Comparison of ENCODE assay signal across 21 mouse cellular contexts in the genomic region with DNA sequence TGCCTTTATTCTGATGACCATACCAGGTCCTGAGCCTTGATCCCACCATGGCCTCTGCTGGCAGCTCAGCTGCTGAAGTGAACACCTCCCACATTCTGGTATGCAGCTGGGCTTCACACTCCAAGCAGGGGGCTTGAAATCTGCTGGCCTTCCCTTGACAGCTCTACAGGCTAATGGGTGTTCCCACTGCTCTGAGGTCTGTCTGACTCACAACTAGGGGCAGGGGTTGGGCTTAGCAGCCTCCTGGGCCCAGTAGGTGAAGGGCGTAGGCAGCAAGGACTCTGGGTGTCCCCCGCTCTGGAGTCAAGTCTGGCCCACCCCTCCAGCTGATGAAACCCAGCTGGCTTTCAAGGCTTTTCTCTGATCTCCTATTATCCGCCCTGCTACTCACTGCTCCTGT.
"Had no signal": no experiment of that assay in that cellular context is flagged by ENCODE, and none has a peak within 500 bp of the region (broad histone marks: within the 10 kb centered on the region; RNA-seq: fewer than 3 reads in every experiment).

No protein-coding gene starts in this region.

- H3K9me3 ChIP-seq: limb, embryonic 12.5 days; liver, embryonic 15.5 days; lung, embryonic 15.5 days; midbrain, embryonic 10.5 days; neural tube, embryonic 13.5 days had no signal

- H3K4me3 ChIP-seq: left cerebral cortex, adult 2 months; limb, embryonic 12.5 days; liver, embryonic 12.5 days; liver, embryonic 15.5 days; lung, embryonic 15.5 days; megakaryocyte, embryonic 14.5 days; midbrain, embryonic 10.5 days; neural tube, embryonic 13.5 days had no signal

- H3K36me3 ChIP-seq: limb, embryonic 12.5 days; liver, embryonic 12.5 days; liver, embryonic 15.5 days; lung, embryonic 15.5 days; midbrain, embryonic 10.5 days; neural tube, embryonic 13.5 days had no signal

- H3K4me2 ChIP-seq: limb, embryonic 12.5 days; liver, embryonic 12.5 days; liver, embryonic 15.5 days; lung, embryonic 15.5 days; neural tube, embryonic 13.5 days had no signal

- H3K4me1 ChIP-seq: liver, embryonic 12.5 days; liver, embryonic 15.5 days; megakaryocyte, embryonic 14.5 days; midbrain, embryonic 10.5 days had no signal

- H3K27ac ChIP-seq: left cerebral cortex, adult 2 months; limb, embryonic 12.5 days; liver, embryonic 12.5 days; liver, embryonic 15.5 days; lung, embryonic 15.5 days; midbrain, embryonic 10.5 days; neural tube, embryonic 13.5 days had no signal

- DNase-seq: kidney, adult 2 months; kidney, postnatal 14 days; layer of hippocampus, postnatal 36 days; liver; lung, adult 18-20 months; lung, postnatal 10 days; lung, postnatal 36 days; midbrain, embryonic 14.5 days; retina, postnatal 1 day; right cerebral cortex, postnatal 25 days; thymus, adult 18-20 months; thymus, postnatal 36 days had no signal

- H3K27me3 ChIP-seq: liver, embryonic 12.5 days; liver, embryonic 15.5 days; lung, embryonic 15.5 days; neural tube, embryonic 13.5 days had no signal

- ATAC-seq: intestine, embryonic 16.5 days; liver, embryonic 12.5 days had no signal

- H3K9ac ChIP-seq: limb, embryonic 12.5 days; liver, embryonic 12.5 days; liver, embryonic 15.5 days; lung, embryonic 15.5 days; neural tube, embryonic 13.5 days had no signal
